Mouse (Mus musculus) spleen, adult 2 months (tissue): ENCODE data around the gene Hoxd10. TPM values are rescaled to one million over a fixed set of nuclear protein-coding genes. Genes with fewer than 3 reads are reported as not detected.
A peak's percentile ranks its signal among the peaks of the same experiment; 100 is the strongest.

ENCODE experiments used
- DNase-seq, 2 experiments: peaks; one replicate each; pipeline versions ENCODE4 v3.0.0 to v3.0.0-alpha.2; 2012 to 2021; ENCODE audit warnings: low spot score in 2 of 2, low read depth in 1 of 2
- H3K27ac ChIP-seq: fragments of 200-500 bp; 2 replicates; pipeline ENCODE4 v1.5.1; 2012; ENCODE audit warnings: low read length, inconsistent platforms; ENCODE audit not compliant: insufficient read depth
- H3K27me3 ChIP-seq: fragments of 200-500 bp; 2 replicates; pipeline ENCODE4 v1.6.1; 2012; ENCODE audit warnings: mild to moderate bottlenecking, moderate library complexity, low read length, inconsistent platforms; ENCODE audit not compliant: control insufficient read depth, insufficient read depth
- H3K36me3 ChIP-seq: fragments of 200-500 bp; 2 replicates; pipeline ENCODE4 v1.6.1; 2012; ENCODE audit warnings: mild to moderate bottlenecking, low read length, inconsistent platforms; ENCODE audit not compliant: control insufficient read depth, insufficient read depth
- H3K4me1 ChIP-seq: fragments of 200-500 bp; 2 replicates; pipeline ENCODE4 v1.6.1; 2011; ENCODE audit warnings: inconsistent platforms; ENCODE audit not compliant: control insufficient read depth, insufficient read depth, insufficient read length
- H3K4me3 ChIP-seq: fragments of 200-500 bp; 2 replicates; pipeline ENCODE4 v1.5.1; 2011; ENCODE audit warnings: mild to moderate bottlenecking, inconsistent platforms; ENCODE audit not compliant: insufficient read depth, insufficient read length; ENCODE audit errors: extremely low read depth
- CTCF ChIP-seq: fragments of 200-500 bp; IDR thresholded peaks from 2 replicates; pipeline ENCODE4 v1.5.1; 2011; ENCODE audit warnings: mild to moderate bottlenecking, inconsistent platforms; ENCODE audit not compliant: insufficient read depth, insufficient read length, insufficient replicate concordance; ENCODE audit errors: extremely low read depth
- POLR2A ChIP-seq: fragments of 200-500 bp; IDR thresholded peaks from 2 replicates; pipeline ENCODE4 v1.6.1; 2011; ENCODE audit warnings: low read depth, low read length, inconsistent platforms
- WGBS: fragments of 180-500 bp; shearing (Covaris S2); methylation state at CpG from one replicate; pipeline ENCODE4 v1.1.7; 2018; 5-methylcytosine and 5-hydroxymethylcytosine counted together
- polyA plus RNA-seq: library from polyadenylated mRNA; depleted of rRNA; stranded (reverse); fragments of >200 nt; gene quantifications from 2 replicates; pipeline ENCODE4 v1.2.3, GENCODE M21; 2012

Gene Hoxd10
- polyA plus RNA-seq, 1 experiment: not detected

DNA sequence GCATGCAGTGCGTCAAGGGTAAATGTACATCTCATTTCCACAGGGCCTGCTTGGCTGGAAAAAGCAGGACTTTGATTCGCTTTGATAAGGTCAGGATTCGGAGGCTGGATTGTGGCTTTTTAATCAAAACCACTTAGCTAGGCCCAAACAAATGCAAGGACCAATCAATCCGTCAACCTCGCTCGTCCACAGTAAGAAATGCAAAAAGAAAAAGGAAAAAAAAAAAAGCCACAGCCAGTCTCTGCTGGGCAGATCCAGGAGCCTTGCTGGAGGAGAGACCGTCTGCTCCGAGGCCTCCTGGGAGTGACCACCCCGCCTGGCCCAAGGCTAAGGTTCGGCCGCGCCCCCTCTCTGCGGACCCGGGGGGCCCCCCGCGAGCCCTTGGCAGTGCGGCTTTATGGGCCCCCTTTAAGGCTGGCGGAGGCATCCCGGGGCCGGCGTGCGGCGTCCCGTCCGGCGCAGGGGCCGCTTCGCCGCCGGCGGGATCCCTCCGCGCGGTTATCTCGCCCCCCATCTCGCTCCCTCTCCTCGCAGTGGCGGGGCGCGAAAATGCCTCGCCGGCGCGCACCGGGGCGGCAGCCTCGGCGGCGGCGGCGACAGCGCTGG is 12.8 kb downstream of the Hoxd10 start, which contains the start of gene Hoxd8:
TSS of gene Hoxd8 (plus strand) at position 223 of the 606 bp plus-strand sequence.
- DNase-seq: no peak
- Histone ChIP-seq H3K27ac (no peak within 1 kb of the TSS), H3K4me3 (peak within 1 kb of the TSS; percentile 23; the same call in 1 of the 2 replicates), H3K4me1 (peaks cover 2% of the 10 kb centered on the region; the same call in 1 of the 2 replicates), H3K27me3 (peaks cover 29% of the 10 kb centered on the region), H3K36me3 (no peaks in the 10 kb centered on the region)
- WGBS: 4% methylated on average over 51 of the region's 52 CpGs
- TF ChIP-seq POLR2A: no peak
- TF ChIP-seq CTCF: no peak

DNA sequence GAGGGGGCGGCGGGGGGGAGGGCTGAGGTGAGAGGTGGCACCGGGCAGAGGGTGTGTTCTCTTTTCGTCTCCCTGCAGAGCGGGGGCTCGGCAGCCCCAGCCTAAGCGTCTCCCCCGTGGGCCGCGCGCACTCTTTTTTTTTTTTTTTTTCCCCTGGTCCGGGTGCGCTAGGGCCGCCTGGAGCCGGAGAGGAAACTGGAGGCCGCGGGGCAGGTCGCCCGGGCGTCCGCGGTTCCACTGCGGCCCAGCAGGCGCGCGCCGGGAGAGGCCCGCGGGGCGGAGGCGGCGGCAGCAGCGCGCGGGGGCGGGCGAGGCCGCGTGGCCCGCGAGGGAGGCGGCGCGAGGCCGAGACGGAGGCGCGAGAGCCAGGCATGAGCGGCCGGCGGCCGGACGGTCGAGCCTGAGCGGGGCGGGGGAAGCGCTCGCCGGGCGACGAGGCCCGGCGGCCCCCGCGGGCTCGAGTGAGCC is 13.3 kb downstream of the Hoxd10 start:
- TF ChIP-seq CTCF (no peak), POLR2A (no peak)
- peaks cover 25% of the 10 kb centered on the region for H3K27me3 ChIP-seq
- DNase-seq: no peak
- no peak overlapping the region for H3K27ac ChIP-seq
- 2% methylated on average over 62 of the region's 66 CpGs for WGBS
- H3K4me1 ChIP-seq: peaks cover 2% of the 10 kb centered on the region; the same call in 1 of the 2 replicates
- H3K4me3 ChIP-seq: peak overlapping the region; percentile 18; the same call in 1 of the 2 replicates
- H3K36me3 ChIP-seq: no peaks in the 10 kb centered on the region

DNA sequence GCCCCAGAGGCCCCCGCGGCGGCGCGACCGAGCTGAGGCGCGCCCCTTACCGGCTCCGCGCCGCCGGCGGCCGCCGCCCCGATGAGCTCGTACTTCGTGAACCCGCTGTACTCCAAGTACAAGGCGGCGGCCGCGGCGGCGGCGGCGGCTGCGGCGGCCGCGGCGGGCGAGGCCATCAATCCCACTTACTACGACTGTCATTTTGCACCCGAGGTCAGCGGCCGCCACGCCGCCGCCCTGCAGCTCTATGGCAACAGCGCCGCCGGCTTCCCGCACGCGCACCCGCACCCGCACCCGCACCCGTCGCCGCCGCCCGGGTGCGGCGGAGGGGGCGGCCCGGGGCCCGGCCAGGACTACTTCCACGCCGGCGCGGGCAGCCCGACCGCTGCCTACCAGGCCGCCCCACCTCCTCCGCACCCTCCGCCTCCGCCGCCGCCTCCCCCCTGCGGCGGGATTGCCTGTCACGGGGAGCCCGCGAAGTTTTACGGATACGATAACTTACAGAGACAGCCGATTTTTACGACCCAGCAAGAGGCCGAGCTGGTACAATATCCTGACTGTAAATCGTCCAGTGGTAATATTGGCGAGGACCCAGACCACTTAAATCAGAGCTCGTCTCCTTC is 13.9 kb downstream of the Hoxd10 start:
- peaks cover 25% of the 10 kb centered on the region for H3K27me3 ChIP-seq
- peaks cover 2% of the 10 kb centered on the region; the same call in 1 of the 2 replicates for H3K4me1 ChIP-seq
- DNase-seq: no peak
- no peak for TF ChIP-seq CTCF
- TF ChIP-seq POLR2A: no peak
- WGBS: 2% methylated on average over 47 of the region's 85 CpGs
- H3K27ac ChIP-seq: no peak overlapping the region
- H3K36me3 ChIP-seq: no peaks in the 10 kb centered on the region
- peak overlapping the region; percentile 23 for H3K4me3 ChIP-seq

DNA sequence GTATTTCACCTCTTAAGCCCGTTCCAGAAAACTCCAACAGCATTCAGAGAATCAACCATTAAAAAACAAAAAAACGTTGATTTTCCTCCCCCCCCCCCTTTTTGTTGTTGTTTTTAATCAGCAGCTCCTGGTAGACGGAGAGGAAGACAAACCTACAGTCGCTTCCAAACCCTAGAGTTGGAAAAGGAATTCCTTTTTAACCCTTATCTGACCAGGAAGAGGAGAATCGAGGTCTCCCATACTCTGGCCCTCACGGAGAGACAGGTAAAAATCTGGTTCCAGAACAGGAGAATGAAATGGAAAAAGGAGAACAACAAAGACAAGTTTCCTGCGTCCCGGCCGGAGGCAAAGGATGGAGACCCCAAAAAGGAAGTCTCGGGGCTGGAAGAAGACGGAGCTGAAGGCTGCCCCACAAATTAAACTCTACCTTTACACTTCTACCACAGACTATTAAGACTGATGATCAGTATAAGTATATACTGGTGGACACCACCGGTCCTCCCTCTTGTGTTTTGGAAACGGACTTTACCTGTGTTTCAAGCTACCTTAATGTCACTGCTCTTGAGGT is 14.8 kb downstream of the Hoxd10 start:
- TF ChIP-seq POLR2A: no peak
- no peak for TF ChIP-seq CTCF
- Histone ChIP-seq H3K27me3 (peaks cover 26% of the 10 kb centered on the region), H3K4me1 (peaks cover 2% of the 10 kb centered on the region; the same call in 1 of the 2 replicates), H3K27ac (no peak overlapping the region), H3K36me3 (no peaks in the 10 kb centered on the region), H3K4me3 (no peak overlapping the region)
- DNase-seq: no peak
- 13% methylated on average over 13 of the region's 13 CpGs for WGBS

DNA sequence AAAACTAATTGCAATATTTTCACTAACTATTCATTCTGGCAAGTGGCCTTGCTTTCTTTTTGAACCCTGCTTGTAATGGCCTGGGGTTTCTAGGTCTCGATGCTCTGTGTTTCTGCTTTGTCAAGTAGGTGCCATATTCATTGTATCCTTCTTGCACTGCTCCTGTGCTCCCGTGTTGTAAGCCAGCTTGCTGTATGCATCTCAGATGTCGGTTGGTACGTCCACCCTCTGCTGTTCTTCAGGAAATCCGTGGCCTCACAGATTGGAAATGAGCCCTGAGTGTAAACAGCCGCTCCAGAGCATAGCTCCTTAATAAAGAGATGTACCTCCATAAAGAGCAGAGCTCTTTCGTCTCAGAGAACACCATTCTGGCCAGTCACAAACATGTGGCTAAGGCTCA is 15.9 kb downstream of the Hoxd10 start:
- 43% methylated on average over 7 of the region's 7 CpGs for WGBS
- no peak overlapping the region for H3K27ac ChIP-seq
- no peak overlapping the region for H3K4me3 ChIP-seq
- no peak for DNase-seq
- H3K4me1 ChIP-seq: peaks cover 6% of the 10 kb centered on the region; the same call in 1 of the 2 replicates
- no peaks in the 10 kb centered on the region for H3K36me3 ChIP-seq
- H3K27me3 ChIP-seq: peaks cover 30% of the 10 kb centered on the region
- TF ChIP-seq POLR2A (no peak), CTCF (no peak)

- peaks cover 6% of the 10 kb centered on the region; the same call in 1 of the 2 replicates for H3K4me1 ChIP-seq
- 60% methylated on average over 4 of the region's 4 CpGs for WGBS
- peaks cover 27% of the 10 kb centered on the region for H3K27me3 ChIP-seq
- no peak overlapping the region for H3K4me3 ChIP-seq
- no peak for TF ChIP-seq POLR2A
- no peak for TF ChIP-seq CTCF
- H3K27ac ChIP-seq: no peak overlapping the region
- no peak for DNase-seq
- no peaks in the 10 kb centered on the region for H3K36me3 ChIP-seq
Observed at GRCm38 (mm10) chr2:74708676-74709075, 17.0 kb downstream of the Hoxd10 start.
